Mouse (Mus musculus): ENCODE measurements around the gene Ndufaf8. TPM values are rescaled to one million over a fixed set of nuclear protein-coding genes. Genes with fewer than 3 reads are reported as not detected.

Ndufaf8 gene
- polyA plus RNA-seq, 1 experiment from 2014 or later: 83.4 TPM

DNA sequence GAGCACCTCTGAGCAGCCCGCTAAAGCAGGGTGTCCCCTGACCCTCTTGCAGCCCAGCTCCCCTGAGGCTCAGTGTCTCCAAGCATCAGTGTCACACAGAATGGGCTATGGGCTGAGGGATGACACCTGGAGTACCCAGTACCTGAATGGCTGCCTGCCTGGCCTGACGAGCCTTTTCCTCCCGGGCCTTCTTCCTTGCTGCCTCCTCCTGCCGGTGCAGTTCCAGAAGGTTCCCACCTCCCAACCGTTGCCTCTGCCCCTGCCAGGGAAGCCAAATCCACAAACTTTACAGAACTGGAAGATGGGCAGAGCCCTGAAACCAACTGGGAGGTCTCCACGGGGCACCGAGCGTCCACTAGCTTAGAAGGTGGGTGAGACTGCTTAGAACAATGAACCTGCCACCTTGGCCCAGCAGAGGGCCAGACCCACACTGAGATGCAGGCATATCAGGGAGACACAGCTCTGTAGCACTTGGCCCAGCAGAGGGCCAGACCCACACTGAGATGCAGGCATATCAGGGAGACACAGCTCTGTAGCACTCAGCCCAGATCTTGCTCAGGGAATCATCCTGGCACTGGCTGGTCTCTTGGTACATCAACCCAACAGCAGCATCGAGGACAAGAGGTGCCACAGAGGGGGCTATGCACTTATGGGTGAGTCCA, 25.6 kb upstream of the Ndufaf8 start:
- no peaks in the 10 kb centered on the region for H3K9me3 ChIP-seq (replicated peaks; ENCODE audit: control insufficient read depth, low read length)
- no peak overlapping the region for H3K4me2 ChIP-seq
- H3K4me1 ChIP-seq (ENCODE audit: control insufficient read depth, insufficient read depth, low read length): no peaks in the 10 kb centered on the region
- H3K27me3 ChIP-seq (ENCODE audit: control insufficient read depth, insufficient read depth, low read length): no peaks in the 10 kb centered on the region
- WGBS (ENCODE audit: insufficient replicate concordance): 85% methylated on average over 9 of the region's 9 CpGs
- ATAC-seq (replicated peaks; ENCODE audit: insufficient number of reproducible peaks, low FRiP score, low TSS enrichment): no peak
- H3K27ac ChIP-seq (ENCODE audit: low read depth, low read length): no peak overlapping the region
- no peak overlapping the region for H3K4me3 ChIP-seq (ENCODE audit: low read depth, low read length)
- peaks cover 14% of the 10 kb centered on the region; the same call in 1 of the 2 replicates for H3K36me3 ChIP-seq (ENCODE audit: control insufficient read depth, insufficient read depth, low read length)
- H3K9ac ChIP-seq (ENCODE audit: low read depth, low read length): no peak overlapping the region

DNA sequence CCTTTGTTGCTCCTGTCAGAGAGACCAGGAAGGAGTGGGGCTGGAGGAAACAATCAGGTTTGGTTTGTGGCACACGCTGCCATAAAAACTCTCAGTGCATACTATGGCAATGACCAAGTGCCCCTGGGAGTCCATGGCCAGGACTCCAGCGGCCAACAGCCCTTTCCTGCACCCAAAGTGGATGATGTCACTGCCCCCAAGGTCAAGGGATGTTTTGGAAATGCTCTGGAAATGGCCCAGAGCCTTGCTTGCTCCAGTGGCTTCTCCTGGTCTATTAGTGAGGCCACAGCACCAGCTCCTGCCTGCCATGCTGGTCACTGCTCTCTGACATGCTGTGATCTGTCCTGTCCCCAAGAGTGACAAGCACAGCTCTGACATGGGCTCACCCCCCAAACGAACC, 22.5 kb upstream of the Ndufaf8 start:
- Histone ChIP-seq H3K4me2 (no peak overlapping the region), H3K9me3 (replicated peaks; ENCODE audit: control insufficient read depth, low read length) (no peaks in the 10 kb centered on the region), H3K27me3 (ENCODE audit: control insufficient read depth, insufficient read depth, low read length) (no peaks in the 10 kb centered on the region), H3K36me3 (ENCODE audit: control insufficient read depth, insufficient read depth, low read length) (peaks cover 12% of the 10 kb centered on the region; the same call in 1 of the 2 replicates), H3K4me1 (ENCODE audit: control insufficient read depth, insufficient read depth, low read length) (no peaks in the 10 kb centered on the region), H3K27ac (ENCODE audit: low read depth, low read length) (no peak overlapping the region), H3K9ac (ENCODE audit: low read depth, low read length) (no peak overlapping the region), H3K4me3 (ENCODE audit: low read depth, low read length) (no peak overlapping the region)
- ATAC-seq (replicated peaks; ENCODE audit: insufficient number of reproducible peaks, low FRiP score, low TSS enrichment): no peak
- WGBS (ENCODE audit: insufficient replicate concordance): 70% methylated on average over 3 of the region's 3 CpGs

GRCm38 (mm10) chr11:120080282-120080681, 18.4 kb upstream of the Ndufaf8 start:
- Histone ChIP-seq H3K36me3 (ENCODE audit: control insufficient read depth, insufficient read depth, low read length) (peaks cover 10% of the 10 kb centered on the region; the same call in 1 of the 2 replicates), H3K4me1 (ENCODE audit: control insufficient read depth, insufficient read depth, low read length) (no peaks in the 10 kb centered on the region; the same call in 1 of the 2 replicates), H3K9ac (ENCODE audit: low read depth, low read length) (no peak overlapping the region), H3K4me2 (no peak overlapping the region), H3K4me3 (ENCODE audit: low read depth, low read length) (no peak overlapping the region), H3K9me3 (replicated peaks; ENCODE audit: control insufficient read depth, low read length) (no peaks in the 10 kb centered on the region), H3K27me3 (ENCODE audit: control insufficient read depth, insufficient read depth, low read length) (no peaks in the 10 kb centered on the region), H3K27ac (ENCODE audit: low read depth, low read length) (no peak overlapping the region)
- no peak for ATAC-seq (replicated peaks; ENCODE audit: insufficient number of reproducible peaks, low FRiP score, low TSS enrichment)
- 90% methylated on average over 6 of the region's 6 CpGs for WGBS (ENCODE audit: insufficient replicate concordance)

- H3K9me3 ChIP-seq (replicated peaks; ENCODE audit: control insufficient read depth, low read length): no peaks in the 10 kb centered on the region
- H3K9ac ChIP-seq (ENCODE audit: low read depth, low read length): peak overlapping the region; percentile 81
- peak overlapping the region; percentile 65 for H3K4me3 ChIP-seq (ENCODE audit: low read depth, low read length)
- no peak for ATAC-seq (replicated peaks; ENCODE audit: insufficient number of reproducible peaks, low FRiP score, low TSS enrichment)
- H3K27ac ChIP-seq (ENCODE audit: low read depth, low read length): peak overlapping the region; percentile 57
- H3K27me3 ChIP-seq (ENCODE audit: control insufficient read depth, insufficient read depth, low read length): no peaks in the 10 kb centered on the region
- WGBS (ENCODE audit: insufficient replicate concordance): 1% methylated on average over 25 of the region's 25 CpGs
- peaks cover 7% of the 10 kb centered on the region for H3K4me1 ChIP-seq (ENCODE audit: control insufficient read depth, insufficient read depth, low read length)
- peak overlapping the region; percentile 74 for H3K4me2 ChIP-seq
- H3K36me3 ChIP-seq (ENCODE audit: control insufficient read depth, insufficient read depth, low read length): peaks cover 7% of the 10 kb centered on the region
Observed at GRCm38 (mm10) chr11:120085891-120086627, 12.7 kb upstream of the Ndufaf8 start.

DNA sequence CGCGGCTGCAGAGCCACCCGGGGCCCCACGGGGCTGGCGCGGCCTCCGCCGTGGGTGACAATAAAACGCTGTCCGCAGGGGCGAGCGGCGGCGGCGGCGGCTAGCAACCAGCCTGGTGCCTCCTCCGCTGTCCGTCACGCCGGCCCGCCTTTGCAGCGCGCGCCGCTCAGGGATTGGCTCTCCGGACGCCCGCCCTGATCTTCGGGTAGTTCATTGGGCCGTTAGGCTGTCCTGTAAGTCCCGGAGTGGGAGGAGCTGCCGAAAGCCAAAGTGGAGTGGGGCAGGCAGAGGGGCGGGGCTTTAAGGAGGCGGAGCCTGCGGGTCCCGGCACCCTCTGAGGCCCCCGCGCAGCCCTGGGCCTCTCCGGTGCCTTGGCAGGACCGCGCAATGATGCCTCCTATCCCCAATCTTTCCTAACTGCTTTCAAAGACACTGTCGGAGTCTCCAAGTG, 12.0 kb upstream of the Ndufaf8 start, which contains the start of gene Cep131:
Gene Cep131, minus strand, starts transcription at position 126 of the 451 bp plus-strand sequence.
- peak within 1 kb of the TSS; percentile 74 for H3K4me2 ChIP-seq
- H3K9me3 ChIP-seq (replicated peaks; ENCODE audit: control insufficient read depth, low read length): no peaks in the 10 kb centered on the region
- H3K4me3 ChIP-seq (ENCODE audit: low read depth, low read length): peak within 1 kb of the TSS; percentile 65
- ATAC-seq (replicated peaks; ENCODE audit: insufficient number of reproducible peaks, low FRiP score, low TSS enrichment): peak; percentile 99
- peaks cover 13% of the 10 kb centered on the region for H3K36me3 ChIP-seq (ENCODE audit: control insufficient read depth, insufficient read depth, low read length)
- peaks cover 7% of the 10 kb centered on the region for H3K4me1 ChIP-seq (ENCODE audit: control insufficient read depth, insufficient read depth, low read length)
- peak within 1 kb of the TSS; percentile 81 for H3K9ac ChIP-seq (ENCODE audit: low read depth, low read length)
- no peaks in the 10 kb centered on the region for H3K27me3 ChIP-seq (ENCODE audit: control insufficient read depth, insufficient read depth, low read length)
- 0% methylated on average over 34 of the region's 42 CpGs for WGBS (ENCODE audit: insufficient replicate concordance)
- peak within 1 kb of the TSS; percentile 57 for H3K27ac ChIP-seq (ENCODE audit: low read depth, low read length)

GRCm38 (mm10) chr11:120090661-120091060, 8.1 kb upstream of the Ndufaf8 start:
- 85% methylated on average over 4 of the region's 4 CpGs for WGBS (ENCODE audit: insufficient replicate concordance)
- H3K9ac ChIP-seq (ENCODE audit: low read depth, low read length): no peak overlapping the region
- no peaks in the 10 kb centered on the region for H3K27me3 ChIP-seq (ENCODE audit: control insufficient read depth, insufficient read depth, low read length)
- no peak overlapping the region for H3K27ac ChIP-seq (ENCODE audit: low read depth, low read length)
- H3K4me1 ChIP-seq (ENCODE audit: control insufficient read depth, insufficient read depth, low read length): peaks cover 4% of the 10 kb centered on the region
- no peak for ATAC-seq (replicated peaks; ENCODE audit: insufficient number of reproducible peaks, low FRiP score, low TSS enrichment)
- H3K9me3 ChIP-seq (replicated peaks; ENCODE audit: control insufficient read depth, low read length): no peaks in the 10 kb centered on the region
- H3K4me3 ChIP-seq (ENCODE audit: low read depth, low read length): no peak overlapping the region
- H3K36me3 ChIP-seq (ENCODE audit: control insufficient read depth, insufficient read depth, low read length): peaks cover 32% of the 10 kb centered on the region
- no peak overlapping the region for H3K4me2 ChIP-seq

GRCm38 (mm10) chr11:120092817-120093591, 5.7 kb upstream of the Ndufaf8 start:
- H3K9ac ChIP-seq (ENCODE audit: low read depth, low read length): no peak overlapping the region
- no peak overlapping the region for H3K27ac ChIP-seq (ENCODE audit: low read depth, low read length)
- H3K27me3 ChIP-seq (ENCODE audit: control insufficient read depth, insufficient read depth, low read length): no peaks in the 10 kb centered on the region
- peaks cover 32% of the 10 kb centered on the region for H3K36me3 ChIP-seq (ENCODE audit: control insufficient read depth, insufficient read depth, low read length)
- WGBS (ENCODE audit: insufficient replicate concordance): 79% methylated on average over 23 of the region's 23 CpGs
- no peak for ATAC-seq (replicated peaks; ENCODE audit: insufficient number of reproducible peaks, low FRiP score, low TSS enrichment)
- no peak overlapping the region for H3K4me3 ChIP-seq (ENCODE audit: low read depth, low read length)
- H3K9me3 ChIP-seq (replicated peaks; ENCODE audit: control insufficient read depth, low read length): no peaks in the 10 kb centered on the region
- H3K4me2 ChIP-seq: no peak overlapping the region
- peaks cover 5% of the 10 kb centered on the region; the same call in 1 of the 2 replicates for H3K4me1 ChIP-seq (ENCODE audit: control insufficient read depth, insufficient read depth, low read length)

DNA sequence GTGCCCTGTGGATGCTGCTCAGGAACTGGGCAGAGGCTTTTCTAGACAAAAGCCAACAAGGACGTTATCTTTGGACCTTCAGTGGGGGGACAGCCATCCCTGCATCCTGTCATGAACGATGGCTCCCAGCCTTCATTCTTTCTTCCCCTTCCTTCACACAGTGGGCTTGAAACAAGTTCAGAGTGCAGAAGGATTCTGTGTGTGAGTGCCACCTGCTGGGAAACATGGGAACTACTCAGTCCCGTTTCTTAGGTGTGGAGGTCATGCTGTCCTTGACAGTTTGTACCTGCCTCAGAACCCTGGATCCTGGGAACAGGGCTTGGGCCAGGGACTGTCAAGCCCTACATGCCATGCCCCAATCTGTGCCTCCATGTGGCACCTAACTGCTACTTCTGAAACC, 2.3 kb downstream of the Ndufaf8 start:
- 0 out of 2 replicates have a peak overlapping the region, but pooled peaks have one; percentile 50 for H3K27ac ChIP-seq (ENCODE audit: low read depth, low read length)
- no peak for ATAC-seq (replicated peaks; ENCODE audit: insufficient number of reproducible peaks, low FRiP score, low TSS enrichment)

More for the DNA sequence above, 2.3 kb downstream of the Ndufaf8 start:
- H3K9ac ChIP-seq (ENCODE audit: low read depth, low read length): peak overlapping the region; percentile 22; the same call in 1 of the 2 replicates
- H3K4me3 ChIP-seq (ENCODE audit: low read depth, low read length): no peak overlapping the region
- H3K4me1 ChIP-seq (ENCODE audit: control insufficient read depth, insufficient read depth, low read length): peaks cover 18% of the 10 kb centered on the region
- no peak overlapping the region for H3K4me2 ChIP-seq
- H3K27me3 ChIP-seq (ENCODE audit: control insufficient read depth, insufficient read depth, low read length): no peaks in the 10 kb centered on the region
- peaks cover 9% of the 10 kb centered on the region for H3K36me3 ChIP-seq (ENCODE audit: control insufficient read depth, insufficient read depth, low read length)
- 0% methylated on average over 3 of the region's 3 CpGs for WGBS (ENCODE audit: insufficient replicate concordance)
- H3K9me3 ChIP-seq (replicated peaks; ENCODE audit: control insufficient read depth, low read length): no peaks in the 10 kb centered on the region
